Mouse (Mus musculus) embryonic facial prominence, embryonic 10.5 days (tissue): ENCODE measurements around the gene Micall2. TPM values are rescaled to one million over a fixed set of nuclear protein-coding genes. Genes with fewer than 3 reads are reported as not detected.
A peak's percentile ranks its signal among the peaks of the same experiment; 100 is the strongest.
"Not testable (repeated sequence)": the region's sequence is repeated elsewhere in the genome, so short reads cannot be mapped to it uniquely, and the experiment has no call there.

ENCODE experiments used
- DNase-seq: peaks from one replicate; pipeline ENCODE4 v3.0.0-alpha.2; 2017; ENCODE audit warnings: low spot score
- H3K27ac ChIP-seq: fragments of 300-500 bp; sonication (generic); replicated peaks from 2 replicates; pipeline ENCODE4 v1.5.1; 2016; ENCODE audit warnings: mild to moderate bottlenecking
- H3K27me3 ChIP-seq: fragments of 300-500 bp; sonication (generic); replicated peaks from 2 replicates; pipeline ENCODE4 v1.6.1; 2016; ENCODE audit warnings: low read depth, mild to moderate bottlenecking; ENCODE audit not compliant: poor library complexity, severe bottlenecking
- H3K36me3 ChIP-seq: fragments of 300-500 bp; sonication (generic); replicated peaks from 2 replicates; pipeline ENCODE4 v1.6.1; 2016; ENCODE audit warnings: mild to moderate bottlenecking, moderate library complexity
- H3K4me1 ChIP-seq: fragments of 300-500 bp; sonication (generic); 2 replicates; pipeline ENCODE4 v1.6.1; 2016
- H3K4me3 ChIP-seq: fragments of 300-500 bp; sonication (generic); 2 replicates; pipeline ENCODE4 v1.5.1; 2016; ENCODE audit warnings: mild to moderate bottlenecking, moderate library complexity
- H3K9me3 ChIP-seq: fragments of 300-500 bp; sonication (generic); 2 replicates; pipeline ENCODE4 v1.6.1; 2016; ENCODE audit warnings: mild to moderate bottlenecking
- whole genome bisulfite sequencing: fragments of 180-500 bp; shearing (Covaris S2); methylation state at CpG from one replicate; pipeline ENCODE4 v1.1.7; 2016; 5-methylcytosine and 5-hydroxymethylcytosine counted together
- polyA plus RNA-seq: library from polyadenylated mRNA; unstranded; fragments of >200 nt; fragmentation: Nextera tagmentation; extraction: Ambion mirVana; gene quantifications from 2 replicates; pipeline ENCODE4 v1.2.1, GENCODE M21; 2016

Gene Micall2
- polyA plus RNA-seq, 1 experiment from 2014 or later, result 10.5 TPM

DNA sequence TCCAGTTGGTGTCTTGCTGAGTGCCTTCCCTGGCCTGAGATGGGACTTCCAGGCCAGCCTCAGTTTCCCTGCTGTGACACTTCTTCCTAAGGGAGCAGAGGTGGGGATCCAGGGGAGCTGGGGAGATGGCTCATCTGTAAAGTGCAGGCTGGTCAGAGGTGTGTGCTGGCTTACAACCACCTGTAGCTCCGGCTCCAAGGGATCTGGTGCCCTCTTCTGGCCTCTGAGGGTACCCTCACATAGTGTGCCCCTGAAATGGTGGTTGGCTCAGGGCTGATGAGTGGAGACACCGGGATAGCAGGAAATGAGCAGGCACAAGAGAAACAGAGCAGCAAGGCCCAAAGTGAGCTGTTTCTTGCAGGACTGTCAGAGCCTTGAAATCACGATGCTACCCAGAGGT lies 9.6 kb upstream of the Micall2 start:
- DNase-seq, result peak; percentile 76
- Histone ChIP-seq H3K27me3 (peaks cover 5% of the 10 kb centered on the region; the same call in 1 of the 2 replicates), H3K27ac (peak overlapping the region; percentile 8), H3K36me3 (peaks cover 13% of the 10 kb centered on the region), H3K4me3 (no peak overlapping the region), H3K4me1 (peaks cover 25% of the 10 kb centered on the region), H3K9me3 (no peaks in the 10 kb centered on the region)
- WGBS, result 4% methylated on average over 3 of the region's 3 CpGs

DNA sequence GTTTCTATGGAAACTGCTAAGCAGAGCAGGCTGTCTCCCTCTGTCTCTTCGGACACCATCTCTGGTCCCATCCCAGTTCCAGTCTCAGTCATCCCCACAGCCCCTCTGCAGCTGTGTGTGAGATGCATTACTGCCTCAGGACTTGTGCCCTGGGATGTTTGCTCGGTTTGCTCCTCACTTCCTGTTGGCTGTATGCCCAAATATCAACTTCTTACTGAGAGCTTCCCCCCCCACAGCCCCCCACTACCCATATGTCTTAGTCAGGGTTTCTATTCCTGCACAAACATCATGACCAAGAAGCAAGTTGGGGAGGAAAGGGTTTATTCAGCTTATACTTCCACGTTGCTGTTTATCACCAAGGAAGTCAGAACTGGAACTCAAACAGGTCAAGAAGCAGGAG lies 6.5 kb upstream of the Micall2 start:
- 61% methylated on average over 3 of the region's 3 CpGs for WGBS
- peaks cover 20% of the 10 kb centered on the region for H3K4me1 ChIP-seq
- H3K4me3 ChIP-seq, DNase-seq, H3K9me3 ChIP-seq, H3K27me3 ChIP-seq, H3K36me3 ChIP-seq, H3K27ac ChIP-seq: not testable (repeated sequence)

DNA sequence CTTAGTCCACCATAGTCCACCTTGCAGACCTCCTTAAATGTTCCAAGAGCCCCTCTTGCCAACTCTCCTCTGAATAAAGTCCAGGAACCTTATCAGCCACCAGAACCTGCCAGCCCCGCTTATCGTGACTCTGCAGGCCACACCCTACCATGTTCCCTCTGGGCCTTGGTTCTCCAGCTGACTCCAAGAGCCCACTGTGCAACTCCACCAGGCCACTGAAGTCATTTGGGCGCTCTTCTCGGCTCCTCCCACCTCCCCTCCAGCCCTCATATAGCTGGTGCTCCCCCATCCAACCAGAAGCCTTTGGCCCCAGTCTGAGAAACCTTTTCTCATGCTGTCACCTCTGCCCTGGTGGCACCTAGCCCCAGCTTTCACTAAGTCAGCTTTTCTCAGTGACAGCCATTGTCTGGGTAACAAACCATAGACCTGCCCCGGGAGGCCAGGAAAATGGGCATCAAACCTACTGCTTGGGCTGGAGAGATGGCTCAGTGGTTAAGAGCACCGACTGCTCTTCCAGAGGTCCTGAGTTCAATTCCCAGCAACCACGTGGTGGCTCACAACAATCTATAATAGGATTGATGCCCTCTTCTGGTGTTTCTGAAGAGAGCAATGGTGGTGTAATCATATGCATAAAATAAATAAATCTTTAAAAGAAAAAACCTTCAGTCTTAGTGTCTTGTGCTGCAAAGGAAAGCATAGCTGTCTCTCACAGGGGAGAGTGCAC lies 2.6 kb upstream of the Micall2 start:
- peak overlapping the region; percentile 8; the same call in 1 of the 2 replicates for H3K27ac ChIP-seq
- no peak overlapping the region for H3K4me3 ChIP-seq
- no peaks in the 10 kb centered on the region for H3K9me3 ChIP-seq
- peaks cover 37% of the 10 kb centered on the region for H3K4me1 ChIP-seq
- WGBS, result 76% methylated on average over 7 of the region's 7 CpGs
- peaks cover 18% of the 10 kb centered on the region for H3K27me3 ChIP-seq
- H3K36me3 ChIP-seq, result no peaks in the 10 kb centered on the region
- no peak for DNase-seq

DNA sequence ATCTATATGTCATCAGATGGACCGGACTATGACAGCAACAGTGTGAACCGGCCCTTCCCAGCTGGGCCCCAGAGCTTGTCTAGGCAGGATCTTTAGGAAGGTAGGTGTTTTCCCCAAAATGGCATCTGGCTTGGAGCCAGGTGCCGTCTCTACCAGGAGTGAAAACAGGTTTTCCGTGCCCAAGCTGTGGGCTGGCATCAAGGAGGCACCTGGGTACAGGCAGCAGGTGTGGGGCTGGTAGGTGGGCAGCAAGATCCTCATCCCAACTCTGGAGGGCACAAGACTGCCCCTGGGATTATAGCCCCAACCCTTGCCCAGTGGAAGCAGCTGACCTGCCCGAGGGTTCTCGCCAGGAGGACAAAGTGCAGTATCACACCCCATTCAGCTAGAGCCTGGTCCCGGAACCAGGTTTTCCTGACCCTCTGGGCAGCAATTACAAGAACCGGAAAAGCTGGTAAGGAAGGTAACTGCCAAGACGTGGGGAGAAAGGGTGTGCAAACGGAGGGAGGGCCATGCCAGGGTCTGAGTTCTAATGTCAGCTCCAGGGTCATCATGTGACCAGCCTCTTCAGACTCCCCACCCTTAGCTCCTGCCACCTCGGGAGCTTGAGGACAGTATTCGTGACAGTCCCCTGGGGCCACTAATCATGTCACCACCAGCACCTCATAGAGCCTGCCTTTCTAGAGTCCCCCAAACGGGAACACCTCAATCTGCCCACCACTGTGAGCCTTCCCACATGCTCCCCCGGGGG lies 1.9 kb upstream of the Micall2 start:
- 85% methylated on average over 14 of the region's 14 CpGs for WGBS
- no peak for DNase-seq
- Histone ChIP-seq H3K27ac (peak overlapping the region; percentile 52; the same call in 1 of the 2 replicates), H3K4me3 (no peak overlapping the region), H3K4me1 (peaks cover 43% of the 10 kb centered on the region), H3K9me3 (no peaks in the 10 kb centered on the region), H3K27me3 (peaks cover 18% of the 10 kb centered on the region), H3K36me3 (no peaks in the 10 kb centered on the region)

DNA sequence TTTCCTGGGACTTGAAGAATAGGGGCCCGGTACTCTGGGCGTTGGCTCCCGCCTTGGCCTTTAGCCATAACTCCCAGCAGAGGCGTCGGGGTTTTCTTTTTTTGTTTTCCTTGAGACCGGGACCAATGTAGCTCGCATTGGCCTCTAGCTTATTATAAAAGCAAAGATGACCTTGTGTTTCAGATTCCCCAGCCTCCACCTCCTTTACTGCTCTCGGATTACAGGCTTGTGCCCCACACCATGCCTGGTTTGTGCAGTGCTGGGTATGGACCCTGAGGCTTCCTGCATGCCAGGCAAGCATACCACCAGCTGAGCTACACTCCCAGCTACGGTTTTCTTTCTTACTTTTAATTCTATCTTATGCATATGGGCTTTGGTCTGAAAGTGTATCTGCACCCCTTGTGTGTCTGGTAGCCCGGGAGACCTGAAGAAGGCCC lies 386 bp upstream of the Micall2 start:
- Histone ChIP-seq H3K36me3 (no peaks in the 10 kb centered on the region), H3K4me3 (peak overlapping the region; percentile 72), H3K27ac (peak overlapping the region; percentile 83), H3K9me3 (no peaks in the 10 kb centered on the region), H3K27me3 (peaks cover 18% of the 10 kb centered on the region), H3K4me1 (peaks cover 53% of the 10 kb centered on the region)
- no peak for DNase-seq
- 14% methylated on average over 10 of the region's 10 CpGs for WGBS

DNA sequence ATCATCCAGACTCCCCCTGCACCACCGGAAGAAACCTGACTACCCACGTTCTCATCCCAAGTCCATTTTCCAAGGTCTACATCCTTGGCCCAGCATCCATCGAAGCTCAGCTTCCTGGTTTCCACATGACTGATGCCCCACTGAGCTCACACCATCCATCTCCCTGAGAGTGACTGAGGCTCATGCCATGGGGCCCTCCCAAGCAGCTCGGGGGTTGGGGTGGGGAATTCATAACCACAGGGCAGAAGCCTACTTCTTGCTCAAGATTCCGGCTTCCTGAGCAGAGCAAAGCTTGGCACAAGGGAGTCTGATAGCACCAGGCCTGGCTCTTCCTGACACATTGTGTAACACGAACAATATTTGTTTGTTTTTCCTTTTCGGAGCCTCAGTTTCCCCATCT lies 1.4 kb downstream of the Micall2 start:
- no peak for DNase-seq
- no peak overlapping the region; the same call in 1 of the 2 replicates for H3K27ac ChIP-seq
- no peaks in the 10 kb centered on the region for H3K36me3 ChIP-seq
- H3K4me3 ChIP-seq, result peak overlapping the region; percentile 72
- WGBS, result 84% methylated on average over 7 of the region's 7 CpGs
- H3K9me3 ChIP-seq, result no peaks in the 10 kb centered on the region
- H3K4me1 ChIP-seq, result peaks cover 71% of the 10 kb centered on the region
- peaks cover 18% of the 10 kb centered on the region for H3K27me3 ChIP-seq

DNA sequence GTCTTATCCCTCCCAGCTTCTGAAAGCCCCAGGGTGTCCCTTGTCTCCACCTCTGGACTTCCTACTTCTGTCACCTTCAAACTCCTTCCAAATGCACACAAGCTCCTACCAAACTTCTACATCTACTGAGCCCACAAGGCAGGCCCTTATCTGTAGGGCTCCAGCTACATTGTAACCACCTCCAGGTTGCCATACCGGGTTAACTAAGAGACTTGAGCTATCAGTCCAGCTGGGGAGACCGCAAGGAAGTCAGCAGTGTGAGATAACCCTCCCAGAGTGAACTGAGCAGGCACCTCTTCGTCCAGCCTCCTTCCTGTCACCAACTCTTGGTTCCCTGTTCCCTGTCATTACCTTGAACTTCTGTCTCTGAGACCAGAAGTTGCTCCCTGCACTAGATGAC lies 2.1 kb downstream of the Micall2 start:
- H3K36me3 ChIP-seq, result no peaks in the 10 kb centered on the region
- H3K27ac ChIP-seq, result no peak overlapping the region; the same call in 1 of the 2 replicates
- WGBS, result 76% methylated on average over 3 of the region's 3 CpGs
- DNase-seq, result no peak
- no peaks in the 10 kb centered on the region for H3K9me3 ChIP-seq
- peaks cover 18% of the 10 kb centered on the region for H3K27me3 ChIP-seq
- H3K4me3 ChIP-seq, result peak overlapping the region; percentile 72; the same call in 1 of the 2 replicates
- peaks cover 74% of the 10 kb centered on the region for H3K4me1 ChIP-seq

DNA sequence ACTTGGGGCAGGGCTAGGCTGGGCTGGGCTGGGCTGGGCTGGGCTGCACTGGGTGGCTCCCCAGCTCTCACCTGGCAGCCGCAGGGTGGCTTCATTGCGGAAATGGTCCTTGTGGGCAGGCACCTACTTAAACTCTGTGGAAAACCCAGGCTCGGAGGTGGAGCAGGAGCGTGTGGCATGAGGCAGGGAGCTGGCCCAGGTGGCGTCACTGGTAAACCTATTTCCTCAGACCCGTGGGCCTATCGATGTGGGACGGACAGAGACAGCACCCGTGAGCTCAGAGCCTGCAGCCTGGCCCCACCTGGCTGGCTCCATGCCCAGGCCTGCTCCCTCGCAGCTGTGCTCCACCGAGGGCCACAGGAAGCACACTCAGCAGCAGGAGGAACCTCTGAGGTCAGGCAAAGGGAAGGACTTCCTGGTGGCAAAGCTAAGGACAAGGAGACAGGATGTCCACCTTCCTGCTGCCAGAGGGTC lies 3.5 kb downstream of the Micall2 start:
- peaks cover 18% of the 10 kb centered on the region for H3K27me3 ChIP-seq
- WGBS, result 71% methylated on average over 11 of the region's 11 CpGs
- H3K4me3 ChIP-seq, result 0 out of 2 replicates have a peak overlapping the region, but pooled peaks have one; percentile 14
- peaks cover 86% of the 10 kb centered on the region for H3K4me1 ChIP-seq
- H3K9me3 ChIP-seq, result no peaks in the 10 kb centered on the region
- H3K27ac ChIP-seq, result peak overlapping the region; percentile 69
- no peak for DNase-seq
- H3K36me3 ChIP-seq, result no peaks in the 10 kb centered on the region

DNA sequence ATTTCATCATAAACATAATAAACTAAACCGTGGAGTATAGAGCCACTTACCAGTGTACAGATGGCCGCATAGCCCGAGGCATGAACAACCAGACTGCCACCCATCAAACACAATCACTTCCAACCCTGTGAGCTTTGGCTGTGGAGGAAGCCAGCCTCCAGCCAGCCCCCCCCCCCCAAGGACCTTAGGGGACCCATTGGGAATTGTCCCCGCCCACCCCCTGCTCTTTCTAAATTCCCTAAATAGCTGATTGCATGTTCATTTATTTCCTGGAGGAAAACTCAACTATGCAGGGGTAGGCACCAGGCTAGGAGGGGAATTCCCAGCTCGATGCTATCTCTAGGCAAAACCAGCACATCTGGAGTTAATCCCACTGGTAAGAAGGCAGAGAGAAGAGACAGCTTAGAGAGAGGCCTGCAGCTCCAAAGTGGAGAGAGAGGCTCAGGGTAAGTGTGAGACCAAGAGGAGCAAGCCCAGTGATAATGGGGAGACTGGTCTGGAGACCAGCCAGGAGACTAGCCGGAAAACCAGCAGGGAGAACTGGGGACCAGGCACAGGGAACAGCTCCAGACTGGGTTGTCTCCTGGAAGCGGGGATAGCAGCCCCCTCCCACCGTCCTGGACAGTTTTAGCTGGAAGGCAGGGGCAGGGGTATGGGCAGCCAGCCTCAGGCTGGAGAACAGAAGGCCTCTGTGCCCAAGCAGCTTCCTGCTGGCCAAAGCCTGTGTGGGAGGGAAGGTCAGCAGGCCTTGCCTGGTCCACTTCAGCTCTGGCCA lies 5.2 kb downstream of the Micall2 start:
- Histone ChIP-seq H3K4me1 (peaks cover 76% of the 10 kb centered on the region), H3K36me3 (no peaks in the 10 kb centered on the region), H3K27me3 (peaks cover 18% of the 10 kb centered on the region), H3K27ac (peak overlapping the region; percentile 89), H3K9me3 (no peaks in the 10 kb centered on the region), H3K4me3 (peak overlapping the region; percentile 36)
- peak; percentile 66 for DNase-seq
- 30% methylated on average over 8 of the region's 8 CpGs for WGBS

DNA sequence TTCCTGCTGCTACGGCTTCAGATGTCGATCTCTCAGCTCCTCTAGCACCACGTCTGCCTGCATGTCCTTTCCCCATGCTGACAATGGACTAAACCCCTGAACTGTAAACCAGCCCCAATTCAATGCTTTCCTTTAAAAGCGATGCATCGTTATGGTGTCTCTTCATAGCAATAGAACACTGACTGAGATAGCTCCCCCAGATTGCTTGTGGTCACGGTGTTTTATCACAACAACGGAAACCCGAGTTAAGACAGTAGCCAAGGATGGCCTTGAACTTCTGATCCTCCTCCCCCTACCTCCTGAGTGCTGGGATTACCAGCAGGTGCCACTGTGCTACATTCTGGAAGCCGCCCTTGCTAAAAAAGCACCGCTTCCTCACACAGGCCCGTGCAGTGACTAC lies 8.9 kb downstream of the Micall2 start:
- 87% methylated on average over 11 of the region's 11 CpGs for WGBS
- Histone ChIP-seq H3K4me1 (peaks cover 73% of the 10 kb centered on the region), H3K36me3 (no peaks in the 10 kb centered on the region), H3K4me3 (no peak overlapping the region), H3K27ac (0 out of 2 replicates have a peak overlapping the region, but pooled peaks have one; percentile 24), H3K9me3 (no peaks in the 10 kb centered on the region), H3K27me3 (no peaks in the 10 kb centered on the region)
- no peak for DNase-seq

DNA sequence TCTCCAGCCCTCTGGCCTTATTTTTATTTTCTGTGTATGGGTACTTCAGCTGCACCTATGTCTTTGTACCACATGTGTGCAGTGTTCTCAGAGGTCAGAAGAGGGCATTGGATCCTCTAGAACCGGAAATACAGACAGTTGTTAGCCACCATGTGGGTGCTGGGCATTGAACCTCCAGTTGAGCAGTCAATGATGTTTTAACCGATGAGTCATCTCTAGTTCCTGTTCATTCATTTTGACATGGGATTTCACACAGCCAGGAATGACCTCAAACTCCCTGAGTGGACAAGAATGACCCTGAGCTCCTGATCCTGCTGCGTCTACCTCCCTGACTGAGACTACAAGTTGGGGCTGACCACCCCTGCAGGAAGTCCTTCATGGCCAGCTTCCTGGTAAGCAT lies 9.9 kb downstream of the Micall2 start:
- WGBS, result 80% methylated on average over 3 of the region's 3 CpGs
- no peak overlapping the region; the same call in 1 of the 2 replicates for H3K27ac ChIP-seq
- no peaks in the 10 kb centered on the region for H3K27me3 ChIP-seq
- no peak for DNase-seq
- H3K9me3 ChIP-seq, result no peaks in the 10 kb centered on the region
- no peak overlapping the region for H3K4me3 ChIP-seq
- peaks cover 64% of the 10 kb centered on the region for H3K4me1 ChIP-seq
- peaks cover 6% of the 10 kb centered on the region for H3K36me3 ChIP-seq
